Mouse (Mus musculus) layer of hippocampus, adult 6 months (tissue): ENCODE measurements around the gene Tpst2. TPM values are rescaled to one million over a fixed set of nuclear protein-coding genes. Genes with fewer than 3 reads are reported as not detected.

ENCODE experiments used
- long read RNA-seq, 2 experiments: library from polyadenylated mRNA; unstranded; transcript quantifications; one replicate each; pipeline ENCODE4 v2.0.0; 2019 to 2020
- polyA plus RNA-seq: library from polyadenylated mRNA; unstranded; fragments of <200 nt; fragmentation: Nextera tagmentation; gene quantifications from 2 replicates; pipeline ENCODE4 v1.2.3, GENCODE M21; 2021

The Tpst2 gene
- 60.6 and 71.3 TPM in 2 replicates for polyA plus RNA-seq
- long read RNA-seq, experiment 1, transcript Tpst2-201 (7 exons, 1,835 nt) = major isoform, 144 of 178 reads
- long read RNA-seq, experiment 1, partial matches to known transcripts = 13 of 178 reads
- long read RNA-seq, experiment 1, other reads (novel, unspliced or antisense) = 17 of 178 reads
- long read RNA-seq, experiment 2, transcript Tpst2-201 (7 exons, 1,835 nt) = major isoform, 266 of 324 reads
- long read RNA-seq, experiment 2, partial matches to known transcripts = 13 of 324 reads
- long read RNA-seq, experiment 2, other reads (novel, unspliced or antisense) = 40 of 324 reads

DNA sequence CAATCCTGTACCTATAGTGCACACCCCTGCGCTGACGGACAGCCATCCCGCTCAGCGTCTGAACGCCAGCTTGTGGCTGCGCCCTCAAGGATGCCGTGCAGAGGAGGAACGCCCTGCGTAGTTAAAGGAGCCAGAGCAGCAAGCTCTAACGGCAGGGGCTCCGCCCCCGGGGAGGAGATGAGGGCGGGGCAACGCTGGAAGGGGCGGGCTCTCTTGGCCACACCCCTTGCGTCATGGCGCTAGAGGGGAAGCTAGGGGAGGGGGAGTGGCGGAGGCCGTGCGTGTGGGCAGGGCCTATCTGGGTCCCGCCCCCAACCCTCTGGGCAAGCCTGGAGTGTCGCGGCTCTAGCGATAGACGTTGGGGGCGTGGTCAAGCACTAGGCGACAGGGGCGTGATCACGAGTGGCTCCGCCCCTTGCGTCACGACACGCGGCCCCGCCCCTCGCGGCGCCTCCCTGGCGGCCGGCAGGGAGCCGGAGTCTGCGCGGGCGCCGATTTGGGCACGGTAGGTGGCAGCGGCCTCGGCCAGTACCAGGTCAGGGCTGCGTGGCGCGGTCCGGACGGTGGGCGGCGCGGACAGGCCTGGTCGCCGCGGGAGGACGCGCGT is at the start of gene Tpst2:
Gene Tpst2, plus strand, starts transcription at position 425 of the 607 bp plus-strand sequence.

DNA sequence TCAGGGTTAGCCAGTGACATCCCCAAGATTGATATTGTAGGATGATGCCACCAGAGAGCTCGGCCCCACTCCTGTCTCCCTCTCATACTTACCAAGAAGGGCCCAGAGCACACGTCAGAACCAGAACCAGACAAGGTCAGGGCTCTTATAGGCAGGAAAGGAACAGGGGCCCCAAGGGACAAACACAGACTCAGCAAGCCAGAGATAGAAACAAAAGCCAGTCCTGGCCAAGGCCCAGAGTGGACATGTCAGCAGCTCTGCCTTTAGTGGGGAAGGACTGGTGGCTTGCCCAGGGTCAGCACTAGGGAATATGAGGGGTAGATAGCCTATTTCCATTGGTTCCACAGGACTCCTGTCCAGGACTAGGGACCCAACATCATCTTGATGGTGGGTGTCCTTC is 24.1 kb upstream of the Tpst2 start, which contains the start of gene Cryba4:
Gene Cryba4, minus strand, starts transcription at position 119 of the 400 bp plus-strand sequence.

DNA sequence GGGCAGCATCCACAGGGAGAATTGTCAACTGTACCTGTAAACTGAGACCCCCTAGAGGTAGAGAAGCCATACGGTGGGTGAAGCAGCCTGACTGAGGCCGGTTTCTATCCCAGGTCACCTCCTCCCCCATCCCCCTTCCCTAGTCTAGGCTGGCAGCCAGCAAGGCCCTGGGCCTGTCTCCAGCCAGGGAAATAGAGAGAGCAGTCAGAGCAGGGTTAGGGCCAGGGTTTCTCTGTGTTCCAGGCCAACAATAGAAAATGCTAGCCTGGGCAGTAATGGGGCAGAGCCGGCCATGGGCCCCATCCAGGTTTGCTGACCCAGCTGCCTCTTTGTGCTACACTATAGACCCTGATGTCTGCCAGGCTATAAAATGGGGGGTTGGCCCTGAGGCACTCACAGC is 21.1 kb upstream of the Tpst2 start, which contains the start of gene Crybb1:
Gene Crybb1, plus strand, starts transcription at position 390 of the 400 bp plus-strand sequence.

GRCm38 (mm10) chr5:112325546-112326445 is 49.3 kb downstream of the Tpst2 start, which contains the start of gene Tfip11:
Tfip11 (plus strand) TSS chr5:112326358.

GRCm38 (mm10) chr5:112342463-112343204 is 66.1 kb downstream of the Tpst2 start, which contains the start of the genes Srrd and Hps4:
Srrd (minus strand) TSS chr5:112343040.
Hps4 (plus strand) TSS chr5:112343083.

GRCm38 (mm10) chr5:112355910-112356309 is 79.4 kb downstream of the Tpst2 start, which contains the start of gene Gm6583:
Gm6583 (minus strand) TSS chr5:112356033.

Other genes starting within 250 kb of the Tpst2 start
- 4.0 and 6.2 TPM in 2 replicates for gene Cryba4, start 24.2 kb upstream of the Tpst2 start, polyA plus RNA-seq
- 14.6 and 16.4 TPM in 2 replicates for gene Crybb1, start 20.9 kb upstream of the Tpst2 start, polyA plus RNA-seq
- gene Tfip11, start 49.7 kb downstream of the Tpst2 start, polyA plus RNA-seq = 16.7 and 18.9 TPM in 2 replicates
- gene Srrd, start 66.3 kb downstream of the Tpst2 start, polyA plus RNA-seq = 2.7 and 4.6 TPM in 2 replicates
- gene Hps4, start 66.4 kb downstream of the Tpst2 start, polyA plus RNA-seq = 10.8 and 11.7 TPM in 2 replicates
- not detected in 2 replicates for gene Gm6583, start 79.3 kb downstream of the Tpst2 start, polyA plus RNA-seq
- 49.7 and 57.4 TPM in 2 replicates for gene Asphd2, start 118.2 kb downstream of the Tpst2 start, polyA plus RNA-seq
- not detected in 2 replicates for gene Gm6588, start 172.7 kb downstream of the Tpst2 start, polyA plus RNA-seq